Mouse (Mus musculus): ENCODE measurements around the gene Myg1.
"Not testable (repeated sequence)": the region's sequence is repeated elsewhere in the genome, so short reads cannot be mapped to it uniquely, and the experiment has no call there.

Myg1 gene

GRCm38 (mm10) chr15:102331610-102332015 lies at the start of gene Myg1:
TSS of gene Myg1 (plus strand) at chr15:102331709.
- DNase-seq (ENCODE audit: low spot score in 2 of 2), result peak; percentile 68 to 71

GRCm38 (mm10) chr15:102282463-102283292 lies 48.8 kb upstream of the Myg1 start:
- peak in 1 of 2 experiments; percentile 64 for DNase-seq (ENCODE audit: low spot score in 2 of 2)

DNA sequence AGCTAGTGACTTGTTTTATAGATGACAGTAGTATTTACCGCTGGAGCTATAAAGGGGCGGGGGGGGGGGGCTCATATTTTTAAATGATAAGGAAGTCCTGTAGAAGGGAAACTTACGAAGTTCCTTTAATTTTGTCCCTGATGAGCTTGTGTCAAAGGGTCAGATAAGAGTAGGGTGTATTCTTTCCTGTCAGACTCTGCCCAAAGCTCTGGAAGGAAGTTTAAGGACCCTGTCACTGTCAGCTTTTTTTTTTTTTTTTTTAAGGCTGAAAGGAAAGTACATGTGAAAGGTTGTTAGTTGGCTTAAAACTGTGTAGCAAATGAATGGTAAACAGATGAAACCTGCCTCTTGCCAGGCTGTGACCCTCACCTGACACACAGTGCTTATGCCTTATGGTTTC lies 47.9 kb upstream of the Myg1 start:
- DNase-seq (ENCODE audit: low spot score in 2 of 2), result no peak

DNA sequence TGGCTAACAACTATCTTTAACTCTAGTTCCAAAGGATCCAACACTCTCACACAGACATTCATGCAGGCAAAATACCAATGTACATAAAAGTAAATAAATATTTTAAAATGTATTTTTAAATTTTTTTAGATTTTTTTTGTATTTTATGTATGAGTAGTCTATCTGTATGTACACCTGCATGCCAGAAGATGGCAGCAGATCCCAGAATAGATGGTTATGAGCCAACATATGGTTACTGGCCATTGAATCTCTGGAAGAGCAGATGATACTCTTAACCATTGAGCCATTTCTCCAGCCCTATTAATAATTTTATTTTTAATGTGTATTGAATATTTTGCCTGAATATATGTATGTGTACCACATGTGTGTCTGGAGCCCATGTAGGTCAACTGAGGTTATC lies 44.1 kb upstream of the Myg1 start:
- DNase-seq (ENCODE audit: low spot score in 2 of 2), result no peak

DNA sequence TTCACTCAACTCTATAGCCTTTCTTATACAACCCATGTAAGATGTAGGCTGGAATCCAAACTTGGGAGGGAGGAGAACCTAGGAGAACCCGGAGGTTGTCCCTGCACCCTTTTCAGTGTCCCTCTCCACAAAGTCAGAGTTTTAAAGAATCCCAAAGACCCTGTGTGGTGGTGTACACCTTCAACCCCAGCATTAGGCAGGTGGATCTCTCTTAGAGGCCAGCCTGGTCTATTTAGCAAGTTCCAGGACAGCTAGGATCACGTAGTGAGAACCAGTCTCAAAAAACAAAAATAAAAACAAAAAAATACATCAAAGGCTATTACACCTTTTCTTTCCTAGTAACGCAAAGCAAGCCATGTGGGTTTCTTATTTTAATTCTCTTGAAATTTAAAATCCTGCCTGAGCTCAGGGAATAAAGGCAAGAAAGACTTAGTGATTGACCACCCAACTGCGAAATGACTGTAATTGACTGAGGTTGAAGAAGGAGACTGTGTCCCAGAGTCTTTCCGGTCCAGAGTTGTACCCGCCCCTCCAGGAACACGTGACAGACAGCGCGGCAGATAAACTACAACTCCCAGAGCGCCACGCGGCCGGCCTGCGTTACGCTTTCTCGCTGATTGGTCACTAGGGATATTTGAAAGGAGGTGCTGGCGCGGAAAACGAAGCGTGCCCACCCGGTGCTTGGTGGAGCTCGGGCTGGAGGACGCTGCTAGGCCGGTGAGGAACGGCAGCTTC lies 35.7 kb upstream of the Myg1 start, which contains the start of gene Espl1:
Espl1 (plus strand) TSS at position 634 of the 735 bp plus-strand sequence.
- peak; percentile 89 to 92 for DNase-seq (ENCODE audit: low spot score in 2 of 2)

DNA sequence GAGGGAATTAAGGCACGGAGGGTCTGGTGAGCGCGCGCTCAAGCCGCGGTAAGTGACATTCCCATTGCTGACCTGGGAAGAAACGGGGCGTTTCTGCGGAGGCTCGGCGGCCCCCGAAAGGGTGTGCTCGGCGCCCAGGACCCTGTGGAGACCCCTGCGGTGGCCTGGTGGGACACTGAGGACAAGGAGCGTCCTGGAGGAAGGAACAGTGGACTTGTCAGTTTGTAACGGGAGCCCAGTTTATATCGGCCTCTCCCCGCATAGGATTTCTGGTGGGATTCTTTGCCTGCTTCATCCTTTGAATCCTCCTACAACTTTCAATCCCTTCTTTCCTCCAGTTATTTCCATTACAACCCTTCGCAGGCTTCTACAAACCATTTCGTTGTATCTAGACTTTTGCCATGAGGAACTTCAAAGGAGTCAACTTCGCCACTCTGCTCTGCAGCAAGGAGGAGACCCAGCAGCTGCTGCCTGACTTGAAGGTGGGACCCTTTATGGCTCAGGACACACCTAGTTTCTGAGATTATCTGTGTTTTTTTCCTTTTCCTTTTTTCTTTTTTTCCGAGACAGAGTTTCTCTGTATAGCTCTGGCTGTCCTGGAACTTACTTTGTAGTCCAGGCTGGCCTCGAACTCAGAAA lies 35.0 kb upstream of the Myg1 start:
- DNase-seq (ENCODE audit: low spot score in 2 of 2), result no peak

DNA sequence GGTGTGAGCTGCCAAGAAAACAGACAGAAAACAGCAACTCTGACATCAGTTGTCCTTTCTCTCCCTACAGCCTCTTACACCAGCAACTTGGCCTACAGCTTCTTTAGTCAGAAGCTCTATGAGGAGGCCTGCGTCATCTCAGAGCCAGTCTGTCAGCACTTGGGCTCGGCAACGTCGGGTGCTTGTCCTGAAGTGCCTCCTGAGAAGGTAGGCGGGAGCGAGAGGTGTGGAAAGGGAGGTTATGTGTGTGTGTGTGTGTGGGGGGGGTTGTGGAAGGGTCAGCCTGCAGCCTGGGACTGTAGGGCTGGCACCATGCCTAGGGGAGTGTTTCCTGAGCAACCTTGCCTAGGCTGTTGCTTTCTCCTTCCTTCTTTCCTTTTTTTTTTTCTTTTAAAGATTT lies 29.0 kb upstream of the Myg1 start:
- no peak for DNase-seq (ENCODE audit: low spot score in 2 of 2)

GRCm38 (mm10) chr15:102308717-102309116 lies 22.8 kb upstream of the Myg1 start:
- DNase-seq (ENCODE audit: low spot score in 2 of 2), result no peak

DNA sequence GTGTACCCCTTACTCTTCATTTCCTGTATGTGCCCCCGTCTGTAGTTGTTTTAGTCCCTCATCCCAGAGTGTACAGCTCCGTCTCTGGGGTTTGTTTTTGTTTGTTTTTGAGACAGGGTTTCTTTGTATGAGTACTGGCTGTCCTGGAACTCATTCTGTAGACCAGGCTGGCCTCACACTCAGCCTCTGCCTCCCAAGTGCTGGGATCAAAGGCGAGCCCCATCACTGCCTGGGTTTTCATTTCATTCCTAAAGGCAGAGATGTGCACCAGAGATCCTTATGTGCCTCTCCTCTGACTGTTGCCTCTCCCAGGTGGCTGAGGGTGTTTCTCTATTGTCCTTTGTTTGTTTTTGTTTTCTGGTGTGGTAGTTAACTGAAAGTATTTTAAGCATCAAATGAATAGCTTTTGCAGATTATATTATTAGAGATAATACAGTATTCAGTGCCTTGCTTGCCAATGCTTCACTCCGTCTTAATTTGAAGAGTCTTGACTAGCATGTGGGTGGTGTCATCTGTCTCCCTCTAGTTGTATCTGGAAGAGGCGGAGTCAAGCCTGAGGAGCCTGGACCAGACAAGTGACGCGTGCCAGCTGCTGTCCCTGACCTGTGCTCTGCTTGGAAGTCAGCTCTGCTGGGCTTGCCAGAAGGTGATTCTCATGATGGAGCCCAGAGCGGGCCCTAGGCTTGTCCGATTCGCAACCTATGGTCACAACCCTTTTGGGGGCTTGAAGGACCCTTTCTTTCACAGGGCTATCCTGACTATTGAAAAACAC lies 21.2 kb upstream of the Myg1 start:
- DNase-seq (ENCODE audit: low spot score in 2 of 2), result peak in 1 of 2 experiments; percentile 27

DNA sequence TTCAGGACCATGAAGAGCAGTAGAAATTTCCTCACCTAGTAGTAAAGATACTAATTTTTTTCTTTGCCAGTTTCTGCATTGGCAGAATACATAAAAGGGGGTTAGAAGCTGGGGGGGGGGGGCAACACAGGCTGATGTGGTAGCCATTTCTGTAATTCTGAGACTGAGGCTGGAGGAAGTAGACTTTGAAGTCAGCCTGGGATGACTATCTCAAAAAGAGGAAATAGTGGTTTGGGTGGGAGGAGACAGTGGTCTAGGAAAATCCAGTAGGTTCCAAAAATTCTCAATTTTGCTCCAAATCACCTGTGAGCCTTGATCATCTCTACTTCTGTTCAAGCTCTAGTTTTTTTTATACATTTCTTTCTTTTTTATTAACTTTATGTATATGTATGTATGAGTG lies 20.0 kb upstream of the Myg1 start:
- no peak for DNase-seq (ENCODE audit: low spot score in 2 of 2)

- DNase-seq (ENCODE audit: low spot score in 2 of 2), result no peak
Measured at GRCm38 (mm10) chr15:102315292-102315691, 16.2 kb upstream of the Myg1 start.

DNA sequence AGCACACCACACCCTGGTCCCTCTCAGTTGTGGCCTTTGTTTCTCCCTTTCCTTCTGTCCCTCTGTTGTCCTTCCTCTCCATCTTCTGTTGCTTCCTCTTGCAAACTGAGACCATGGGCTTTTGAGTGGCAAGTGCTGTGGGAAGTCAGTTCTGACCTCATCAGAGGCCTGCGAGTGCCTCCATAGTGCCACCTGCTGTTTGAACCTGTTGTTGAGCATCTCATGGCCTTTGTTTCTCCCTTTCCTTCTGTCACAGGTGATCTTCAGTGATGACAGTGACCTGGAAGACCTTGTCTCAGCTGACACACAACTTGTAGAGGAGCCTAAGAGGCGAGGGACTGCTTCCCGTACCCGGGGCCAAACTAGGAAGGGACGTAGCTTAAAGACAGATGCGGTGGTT lies 15.2 kb upstream of the Myg1 start:
- DNase-seq (ENCODE audit: low spot score in 2 of 2), result peak; percentile 36 to 37

DNA sequence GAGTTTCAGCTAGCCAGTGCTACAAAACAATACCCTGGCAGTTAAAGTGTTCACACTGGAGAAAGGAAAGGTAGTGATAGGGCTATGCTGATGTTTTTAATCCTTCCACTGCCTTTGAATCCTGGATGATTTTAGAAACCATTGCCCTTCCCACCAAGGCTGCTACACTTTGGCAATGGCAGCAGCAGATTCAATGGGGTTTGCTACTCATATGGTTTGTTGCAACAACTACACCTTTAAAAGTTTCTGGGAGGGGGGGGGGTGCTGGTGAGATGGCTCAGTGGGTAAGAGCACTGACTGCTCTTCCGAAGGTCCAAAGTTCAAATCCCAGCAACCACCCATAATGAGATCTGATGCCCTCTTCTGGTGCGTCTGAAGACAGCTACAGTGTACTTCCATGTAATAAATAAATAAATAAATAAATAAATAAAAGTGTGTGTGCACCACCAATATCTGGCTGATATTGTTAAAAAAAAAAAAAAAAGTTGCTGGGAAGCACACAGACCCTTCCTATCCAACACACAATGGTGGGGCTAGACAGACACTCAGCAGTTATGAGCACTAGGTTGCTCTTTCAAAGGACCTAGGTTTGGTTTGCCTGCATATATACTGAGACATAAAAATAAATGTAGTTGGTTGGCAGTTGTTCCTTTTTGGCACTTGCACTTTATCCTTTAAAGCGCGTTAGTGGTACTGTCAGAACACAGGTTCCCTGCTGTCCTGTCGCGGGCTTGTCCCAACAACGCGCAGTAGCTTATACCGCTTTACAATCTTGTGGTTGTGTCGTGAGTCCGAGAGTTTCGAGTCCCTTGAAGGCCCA lies 6.6 kb upstream of the Myg1 start:
- DNase-seq (ENCODE audit: low spot score in 2 of 2), result peak in 1 of 2 experiments; percentile 7

- peak; percentile 69 to 76 for DNase-seq (ENCODE audit: low spot score in 2 of 2)
Measured at GRCm38 (mm10) chr15:102326022-102326576, 5.4 kb upstream of the Myg1 start, which contains the start of gene Pfdn5. TSS of gene Pfdn5 (plus strand) at chr15:102326116.

- no peak for DNase-seq (ENCODE audit: low spot score in 2 of 2)
Measured at GRCm38 (mm10) chr15:102326892-102327291, 4.6 kb upstream of the Myg1 start.

- DNase-seq (ENCODE audit: low spot score in 2 of 2), result no peak
Measured at GRCm38 (mm10) chr15:102335254-102335653, 3.7 kb downstream of the Myg1 start.

DNA sequence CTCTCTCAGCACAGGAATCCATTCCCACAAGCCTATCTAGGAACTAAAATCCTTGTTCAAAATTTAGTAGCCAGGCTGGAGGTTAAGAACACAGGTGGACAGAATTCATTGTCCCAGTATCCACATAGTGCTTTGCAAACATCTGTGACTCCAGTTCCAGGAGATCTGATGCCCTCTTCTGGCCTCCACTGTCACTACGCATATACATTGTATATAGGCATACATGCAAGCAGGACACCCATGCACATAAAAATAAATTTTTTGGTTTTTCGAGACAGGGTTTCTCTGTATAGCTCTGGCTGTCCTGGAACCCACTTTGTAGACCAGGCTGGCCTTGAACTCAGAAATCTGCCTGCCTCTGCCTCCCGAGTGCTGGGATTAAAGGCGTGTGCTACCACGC lies 4.4 kb downstream of the Myg1 start:
- not testable (repeated sequence) for DNase-seq (ENCODE audit: low spot score in 2 of 2)

DNA sequence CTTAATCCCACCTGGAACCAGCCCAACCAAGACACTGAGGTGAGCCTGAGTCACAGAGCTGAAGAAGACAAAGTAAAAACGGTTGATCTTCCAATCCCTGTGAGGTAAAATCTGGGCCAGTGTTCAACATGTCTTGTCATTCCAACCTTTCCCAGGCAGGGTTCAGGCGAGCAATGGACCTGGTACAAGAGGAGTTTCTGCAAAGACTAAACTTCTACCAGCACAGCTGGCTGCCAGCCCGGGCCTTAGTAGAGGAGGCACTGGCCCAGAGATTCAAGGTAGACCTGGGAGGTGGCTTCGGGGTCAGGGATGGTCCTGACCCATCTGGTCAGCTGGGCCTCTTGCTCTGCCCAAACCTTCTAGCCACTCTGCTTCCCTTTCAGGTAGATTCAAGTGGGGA lies 5.4 kb downstream of the Myg1 start:
- DNase-seq (ENCODE audit: low spot score in 2 of 2), result no peak

GRCm38 (mm10) chr15:102339612-102340011 lies 8.1 kb downstream of the Myg1 start:
- no peak for DNase-seq (ENCODE audit: low spot score in 2 of 2)

DNA sequence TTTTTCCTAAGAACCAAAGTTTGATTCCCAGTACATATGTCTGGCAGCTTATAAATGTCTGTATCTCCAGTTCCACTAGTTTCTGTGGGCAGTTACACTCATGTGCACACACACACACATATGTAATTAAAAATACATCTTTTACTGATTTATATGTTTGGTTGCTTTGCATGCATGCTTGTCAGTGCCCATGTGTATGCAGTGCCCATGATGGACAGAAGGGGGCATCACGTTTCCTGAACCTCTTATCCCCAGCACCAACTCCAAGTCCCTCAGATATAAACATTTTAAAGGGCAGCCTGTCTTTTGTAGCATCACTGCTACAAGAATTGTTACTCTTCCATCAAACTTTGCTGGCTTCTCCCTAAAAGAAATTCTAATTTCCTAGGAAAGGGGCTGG lies 10.1 kb downstream of the Myg1 start:
- no peak for DNase-seq (ENCODE audit: low spot score in 2 of 2)

Measured in urinary bladder, adult 18-20 months (tissue).